Mouse (Mus musculus) forebrain, postnatal 0 days (tissue): ENCODE measurements around the gene Sc5d. TPM values are rescaled to one million over a fixed set of nuclear protein-coding genes. Genes with fewer than 3 reads are reported as not detected.

ENCODE experiments used
- ATAC-seq: fragments of 200-750 bp; cut with Nextera tagmentation; 2 replicates; pipeline ENCODE4 v1.8.0; 2017; ENCODE audit warnings: mild to moderate bottlenecking, moderate library complexity
- DNase-seq: peaks from one replicate; pipeline ENCODE4 v3.0.0-alpha.2; 2015
- H3K27ac ChIP-seq: fragments of 300-500 bp; sonication (generic); 2 replicates; pipeline ENCODE4 v1.5.1; 2014; ENCODE audit warnings: low read depth, mild to moderate bottlenecking, antibody characterized with exemption, low read length, moderate library complexity, mixed read lengths
- H3K27me3 ChIP-seq: fragments of 300-500 bp; sonication (generic); 2 replicates; pipeline ENCODE4 v1.6.1; 2014; ENCODE audit warnings: mild to moderate bottlenecking, low read length, mixed read lengths; ENCODE audit not compliant: insufficient read depth
- H3K36me3 ChIP-seq: fragments of 300-500 bp; sonication (generic); 2 replicates; pipeline ENCODE4 v1.6.1; 2014; ENCODE audit warnings: mild to moderate bottlenecking, moderate library complexity; ENCODE audit not compliant: insufficient read depth
- H3K4me1 ChIP-seq: fragments of 300-500 bp; sonication (generic); 2 replicates; pipeline ENCODE4 v1.6.1; 2014; ENCODE audit warnings: antibody characterized with exemption; ENCODE audit not compliant: insufficient read depth
- H3K4me2 ChIP-seq: fragments of 300-500 bp; sonication (generic); 2 replicates; pipeline ENCODE4 v1.6.1; 2014; ENCODE audit warnings: low read depth, mild to moderate bottlenecking, moderate library complexity
- H3K4me3 ChIP-seq: fragments of 300-500 bp; sonication (generic); 2 replicates; pipeline ENCODE4 v1.5.1; 2014; ENCODE audit warnings: low read depth, low read length, mixed read lengths
- H3K9ac ChIP-seq: fragments of 300-500 bp; sonication (generic); 2 replicates; pipeline ENCODE4 v1.6.1; 2014; ENCODE audit warnings: mild to moderate bottlenecking
- H3K9me3 ChIP-seq: fragments of 300-500 bp; sonication (generic); 2 replicates; pipeline ENCODE4 v1.6.1; 2016; ENCODE audit warnings: low read length
- CTCF ChIP-seq: sonication (generic); IDR thresholded peaks from 2 replicates; pipeline ENCODE4 v1.5.1; 2016; ENCODE audit warnings: antibody characterized with exemption, control low read depth, low read depth
- WGBS: fragments of 180-500 bp; shearing (Covaris S2); extraction: QIAGEN DNeasy Blood & Tissue Kit; methylation state at CpG from one replicate; pipeline ENCODE4 v1.1.7; 2014; 5-methylcytosine and 5-hydroxymethylcytosine counted together
- polyA plus RNA-seq: library from polyadenylated mRNA; unstranded; fragments of >200 nt; fragmentation: Nextera tagmentation; extraction: Ambion mirVana; gene quantifications from 2 replicates; pipeline ENCODE4 v1.2.1, GENCODE M21; 2015
- total RNA-seq: library from RNA; depleted of rRNA; stranded (reverse); fragments of >200 nt; gene quantifications from 2 replicates; pipeline ENCODE4 v1.2.3, GENCODE M21; 2014

Sc5d gene
- total and polyA plus RNA-seq, 2 experiments from 2014 or later: 48.6 to 75.6 TPM

GRCm38 (mm10) chr9:42293051-42293450, 29.0 kb upstream of the Sc5d start:
- WGBS: 29% methylated on average over 7 of the region's 7 CpGs
- no peak for ATAC-seq

GRCm38 (mm10) chr9:42279676-42280075, 15.6 kb upstream of the Sc5d start:
- no peak for DNase-seq
- H3K4me2 ChIP-seq: no peak overlapping the region
- H3K9me3 ChIP-seq: no peaks in the 10 kb centered on the region
- H3K4me3 ChIP-seq: no peak overlapping the region
- TF ChIP-seq CTCF: no peak
- no peak overlapping the region for H3K9ac ChIP-seq
- H3K27ac ChIP-seq: no peak overlapping the region
- H3K36me3 ChIP-seq: no peaks in the 10 kb centered on the region
- H3K4me1 ChIP-seq: no peaks in the 10 kb centered on the region
- no peak for ATAC-seq
- no peaks in the 10 kb centered on the region for H3K27me3 ChIP-seq
- 81% methylated on average over 4 of the region's 4 CpGs for WGBS

More at GRCm38 (mm10) chr9:42293051-42293450, 29.0 kb upstream of the Sc5d start:
- no peaks in the 10 kb centered on the region for H3K9me3 ChIP-seq
- no peak overlapping the region for H3K9ac ChIP-seq
- no peaks in the 10 kb centered on the region for H3K27me3 ChIP-seq
- H3K36me3 ChIP-seq: no peaks in the 10 kb centered on the region
- DNase-seq: no peak
- H3K27ac ChIP-seq: no peak overlapping the region
- no peak overlapping the region for H3K4me2 ChIP-seq
- no peaks in the 10 kb centered on the region for H3K4me1 ChIP-seq
- no peak overlapping the region for H3K4me3 ChIP-seq
- TF ChIP-seq CTCF: no peak

GRCm38 (mm10) chr9:42278046-42278445, 14.0 kb upstream of the Sc5d start:
- Histone ChIP-seq H3K4me2 (no peak overlapping the region), H3K4me3 (no peak overlapping the region), H3K36me3 (no peaks in the 10 kb centered on the region), H3K9me3 (no peaks in the 10 kb centered on the region), H3K27ac (no peak overlapping the region), H3K9ac (no peak overlapping the region), H3K27me3 (no peaks in the 10 kb centered on the region), H3K4me1 (no peaks in the 10 kb centered on the region)
- no peak for ATAC-seq
- no peak for TF ChIP-seq CTCF
- no peak for DNase-seq
- WGBS: 79% methylated on average over 3 of the region's 3 CpGs

- Histone ChIP-seq H3K27me3 (no peaks in the 10 kb centered on the region), H3K4me3 (no peak overlapping the region), H3K36me3 (no peaks in the 10 kb centered on the region), H3K4me1 (no peaks in the 10 kb centered on the region), H3K4me2 (no peak overlapping the region), H3K9me3 (no peaks in the 10 kb centered on the region), H3K27ac (no peak overlapping the region), H3K9ac (no peak overlapping the region)
- 100% methylated on average over 1 of the region's 1 CpGs for WGBS
- DNase-seq (no peak), ATAC-seq (no peak)
- TF ChIP-seq CTCF: no peak
These were observed 13.6 kb upstream of the Sc5d start for GRCm38 (mm10) chr9:42277606-42278005.

- Histone ChIP-seq H3K9me3 (no peaks in the 10 kb centered on the region), H3K36me3 (no peaks in the 10 kb centered on the region), H3K27me3 (no peaks in the 10 kb centered on the region), H3K4me3 (no peak overlapping the region), H3K9ac (no peak overlapping the region), H3K4me1 (no peaks in the 10 kb centered on the region), H3K4me2 (no peak overlapping the region), H3K27ac (no peak overlapping the region)
- no peak for TF ChIP-seq CTCF
- ATAC-seq (no peak), DNase-seq (no peak)
These were observed 13.1 kb upstream of the Sc5d start for GRCm38 (mm10) chr9:42277162-42277561.

GRCm38 (mm10) chr9:42275761-42276145, 11.7 kb upstream of the Sc5d start:
- ATAC-seq (peak; percentile 10; the same call in 1 of the 2 replicates), DNase-seq (no peak)
- Histone ChIP-seq H3K27me3 (no peaks in the 10 kb centered on the region), H3K4me3 (no peak overlapping the region), H3K36me3 (no peaks in the 10 kb centered on the region), H3K4me2 (no peak overlapping the region), H3K9ac (no peak overlapping the region), H3K4me1 (no peaks in the 10 kb centered on the region), H3K9me3 (no peaks in the 10 kb centered on the region), H3K27ac (no peak overlapping the region)
- WGBS: 64% methylated on average over 11 of the region's 11 CpGs
- no peak for TF ChIP-seq CTCF

- Histone ChIP-seq H3K9me3 (no peaks in the 10 kb centered on the region), H3K27ac (no peak overlapping the region), H3K36me3 (no peaks in the 10 kb centered on the region), H3K27me3 (no peaks in the 10 kb centered on the region), H3K4me2 (no peak overlapping the region), H3K4me1 (no peaks in the 10 kb centered on the region), H3K9ac (no peak overlapping the region), H3K4me3 (no peak overlapping the region)
- DNase-seq (peak; percentile 69), ATAC-seq (peak; percentile 53; the same call in 1 of the 2 replicates)
- peak; percentile 71 for TF ChIP-seq CTCF
- WGBS: 55% methylated on average over 13 of the region's 13 CpGs
These were observed 11.1 kb upstream of the Sc5d start for GRCm38 (mm10) chr9:42275027-42275760.
